Mouse (Mus musculus): ENCODE measurements around the gene Ift27.

DNA sequence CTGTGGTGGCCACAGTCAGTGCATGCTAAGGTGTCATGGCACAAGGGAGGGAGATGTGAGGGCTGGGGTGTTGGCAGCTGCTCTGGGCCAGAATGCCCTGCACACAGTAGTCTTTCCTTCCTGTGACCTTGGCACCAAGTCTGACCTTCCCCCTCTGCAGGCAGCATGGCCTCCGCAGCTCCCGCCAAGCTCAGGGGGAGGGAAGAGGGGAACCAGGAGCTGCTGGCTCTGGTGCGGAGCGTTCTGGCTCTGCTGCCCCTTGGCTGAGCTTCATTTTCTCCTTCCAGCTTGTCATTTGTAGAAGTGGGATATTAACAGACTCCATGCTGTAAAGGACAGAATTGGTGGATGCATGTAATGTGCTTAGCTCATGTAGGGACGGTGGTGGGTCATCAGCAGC, 15.6 kb downstream of the Ift27 start:
- TF ChIP-seq CTCF (IDR thresholded peaks at IDR 0.05; ENCODE audit: control insufficient read depth, insufficient read depth, insufficient replicate concordance, low read depth, low read length) (no peak), POLR2A (IDR thresholded peaks at IDR 0.05; ENCODE audit: control insufficient read depth, low read depth, low read length) (no peak)

Measured in testis, adult 2 months (tissue).